Mouse (Mus musculus) forebrain, embryonic 14.5 days (tissue): ENCODE results near the gene Ccdc30. TPM values are rescaled to one million over a fixed set of nuclear protein-coding genes. Genes with fewer than 3 reads are reported as not detected.

Source experiments
- ATAC-seq: fragments of 200-750 bp; cut with Nextera tagmentation; 2 replicates; pipeline ENCODE4 v1.8.0; 2017; ENCODE audit warnings: mild to moderate bottlenecking, moderate library complexity
- DNase-seq: peaks from one replicate; pipeline ENCODE4 v3.0.0-alpha.2; 2015; ENCODE audit warnings: low spot score
- H3K27ac ChIP-seq: fragments of 300-500 bp; sonication (generic); 2 replicates; pipeline ENCODE4 v1.5.1; 2014; ENCODE audit warnings: low read depth, mild to moderate bottlenecking, control low read depth, low read length, moderate library complexity
- H3K27me3 ChIP-seq: fragments of 300-500 bp; sonication (generic); replicated peaks from 2 replicates; pipeline ENCODE4 v1.6.1; 2014; ENCODE audit warnings: low read length, control low read depth, mixed read lengths; ENCODE audit not compliant: control insufficient read depth, insufficient read depth
- H3K36me3 ChIP-seq: fragments of 300-500 bp; sonication (generic); 2 replicates; pipeline ENCODE4 v1.6.1; 2014; ENCODE audit warnings: low read length, control low read depth; ENCODE audit not compliant: control insufficient read depth, insufficient read depth
- H3K4me1 ChIP-seq: fragments of 300-500 bp; sonication (generic); 2 replicates; pipeline ENCODE4 v1.6.1; 2014; ENCODE audit warnings: antibody characterized with exemption, low read length, control low read depth; ENCODE audit not compliant: control insufficient read depth, insufficient read depth
- H3K4me2 ChIP-seq: fragments of 300-500 bp; sonication (generic); 2 replicates; pipeline ENCODE4 v1.6.1; 2014; ENCODE audit warnings: mild to moderate bottlenecking, control low read depth, low read length
- H3K4me3 ChIP-seq: fragments of 300-500 bp; sonication (generic); 2 replicates; pipeline ENCODE4 v1.5.1; 2014; ENCODE audit warnings: low read depth, low read length, control low read depth
- H3K9ac ChIP-seq: fragments of 300-500 bp; sonication (generic); 2 replicates; pipeline ENCODE4 v1.6.1; 2014; ENCODE audit warnings: mild to moderate bottlenecking, low read length, control low read depth, moderate library complexity
- H3K9me3 ChIP-seq: fragments of 300-500 bp; sonication (generic); replicated peaks from 2 replicates; pipeline ENCODE4 v1.6.1; 2016; ENCODE audit warnings: low read length, control low read depth, mixed read lengths; ENCODE audit not compliant: control insufficient read depth
- WGBS: fragments of 180-500 bp; shearing (Covaris S2); extraction: QIAGEN DNeasy Blood & Tissue Kit; methylation state at CpG from one replicate; pipeline ENCODE4 v1.1.7; 2014; 5-methylcytosine and 5-hydroxymethylcytosine counted together
- polyA plus RNA-seq: library from polyadenylated mRNA; unstranded; fragments of >200 nt; fragmentation: Nextera tagmentation; extraction: Ambion mirVana; gene quantifications from 2 replicates; pipeline ENCODE4 v1.2.1, GENCODE M21; 2014

Gene Ccdc30
- polyA plus RNA-seq, 1 experiment from 2014 or later = 14.0 TPM

DNA sequence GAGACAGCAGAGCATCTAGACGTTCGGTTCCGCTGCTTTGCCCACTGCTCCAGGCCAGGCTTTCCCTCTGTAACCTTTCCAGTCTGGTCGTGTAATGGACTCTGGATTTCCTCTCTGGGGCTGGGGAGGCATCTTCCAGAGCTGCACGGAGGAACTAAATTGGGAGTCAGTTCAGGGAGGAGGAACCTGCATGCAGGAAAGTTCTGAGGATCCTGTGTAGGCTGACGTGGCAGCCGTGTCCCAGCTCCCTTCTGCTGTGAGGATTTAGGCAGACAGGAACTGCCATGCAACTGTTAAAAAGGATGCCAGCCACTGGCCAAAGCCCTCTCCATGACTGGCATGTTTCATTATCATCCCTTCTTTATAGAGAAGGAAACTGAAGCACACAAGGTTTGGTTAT lies 35.1 kb upstream of the Ccdc30 start:
- WGBS = 69% methylated on average over 7 of the region's 7 CpGs
- Histone ChIP-seq H3K4me2 (no peak overlapping the region), H3K4me1 (peaks cover 3% of the 10 kb centered on the region; the same call in 1 of the 2 replicates), H3K27me3 (no peaks in the 10 kb centered on the region), H3K4me3 (no peak overlapping the region), H3K9me3 (no peaks in the 10 kb centered on the region), H3K9ac (no peak overlapping the region), H3K27ac (no peak overlapping the region), H3K36me3 (no peaks in the 10 kb centered on the region)
- DNase-seq (no peak), ATAC-seq (no peak)

- 83% methylated on average over 3 of the region's 3 CpGs for WGBS
- ATAC-seq = no peak
Observed at GRCm38 (mm10) chr4:119447786-119448185, 32.5 kb upstream of the Ccdc30 start.

GRCm38 (mm10) chr4:119447261-119447660 lies 31.9 kb upstream of the Ccdc30 start:
- Histone ChIP-seq H3K4me3 (no peak overlapping the region), H3K4me2 (no peak overlapping the region), H3K4me1 (no peaks in the 10 kb centered on the region), H3K9me3 (no peaks in the 10 kb centered on the region), H3K27ac (no peak overlapping the region), H3K36me3 (no peaks in the 10 kb centered on the region), H3K9ac (no peak overlapping the region), H3K27me3 (no peaks in the 10 kb centered on the region)
- DNase-seq (no peak), ATAC-seq (no peak)
- WGBS = 90% methylated on average over 6 of the region's 6 CpGs

More at GRCm38 (mm10) chr4:119447786-119448185, 32.5 kb upstream of the Ccdc30 start:
- H3K4me2 ChIP-seq = no peak overlapping the region
- no peak overlapping the region for H3K9ac ChIP-seq
- no peaks in the 10 kb centered on the region for H3K36me3 ChIP-seq
- no peak overlapping the region for H3K27ac ChIP-seq
- H3K27me3 ChIP-seq = no peaks in the 10 kb centered on the region
- H3K4me1 ChIP-seq = no peaks in the 10 kb centered on the region
- DNase-seq = no peak
- H3K4me3 ChIP-seq = no peak overlapping the region
- no peaks in the 10 kb centered on the region for H3K9me3 ChIP-seq

DNA sequence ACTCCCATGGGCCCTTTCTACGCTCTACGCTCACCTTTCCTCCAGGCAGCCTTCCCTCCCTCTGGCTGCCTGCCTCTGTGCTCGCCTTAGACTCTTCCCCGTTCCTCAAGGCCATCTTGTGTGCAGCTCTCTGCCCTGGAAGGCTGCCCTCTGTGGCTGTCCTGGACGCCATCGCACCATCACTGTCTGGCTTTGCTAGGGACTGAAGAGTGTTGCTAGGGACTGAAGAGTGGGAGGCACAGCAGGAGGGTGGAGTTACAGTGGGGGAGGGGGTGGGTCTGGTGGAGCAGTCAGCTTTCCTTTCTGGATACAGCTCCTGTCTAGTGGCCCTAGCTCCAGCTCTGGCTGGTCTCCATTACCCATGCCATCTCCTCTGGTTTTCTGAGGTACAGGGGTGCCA lies 27.2 kb upstream of the Ccdc30 start:
- Histone ChIP-seq H3K36me3 (no peaks in the 10 kb centered on the region), H3K9ac (no peak overlapping the region), H3K4me1 (no peaks in the 10 kb centered on the region), H3K27me3 (no peaks in the 10 kb centered on the region), H3K4me3 (no peak overlapping the region), H3K27ac (no peak overlapping the region), H3K4me2 (no peak overlapping the region), H3K9me3 (no peaks in the 10 kb centered on the region)
- DNase-seq = no peak
- 44% methylated on average over 6 of the region's 6 CpGs for WGBS
- ATAC-seq = no peak

DNA sequence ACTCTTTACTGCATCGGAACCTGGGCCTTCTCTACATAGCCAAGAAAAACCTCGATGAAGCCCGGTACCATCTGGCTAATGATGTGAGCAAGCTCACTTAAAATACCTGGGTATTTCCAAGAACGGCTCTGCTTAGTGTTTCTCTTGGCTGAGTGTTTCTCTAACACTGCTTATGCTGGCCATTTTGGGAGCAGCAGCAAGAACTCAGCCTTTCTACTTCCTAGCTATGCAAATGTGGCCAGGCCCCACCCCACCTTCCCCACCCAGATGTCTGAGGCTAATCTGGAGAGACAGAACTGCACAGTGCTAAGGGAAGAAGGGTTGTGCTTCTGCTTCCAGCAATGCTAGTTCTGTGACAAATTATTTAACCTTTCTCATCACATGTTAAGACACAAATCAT lies 26.5 kb upstream of the Ccdc30 start:
- H3K27me3 ChIP-seq = no peaks in the 10 kb centered on the region
- H3K4me1 ChIP-seq = no peaks in the 10 kb centered on the region
- no peak overlapping the region for H3K9ac ChIP-seq
- DNase-seq = no peak
- no peak for ATAC-seq
- no peak overlapping the region for H3K4me3 ChIP-seq
- no peak overlapping the region for H3K4me2 ChIP-seq
- WGBS = 93% methylated on average over 4 of the region's 4 CpGs
- no peaks in the 10 kb centered on the region for H3K36me3 ChIP-seq
- no peak overlapping the region for H3K27ac ChIP-seq
- H3K9me3 ChIP-seq = no peaks in the 10 kb centered on the region

DNA sequence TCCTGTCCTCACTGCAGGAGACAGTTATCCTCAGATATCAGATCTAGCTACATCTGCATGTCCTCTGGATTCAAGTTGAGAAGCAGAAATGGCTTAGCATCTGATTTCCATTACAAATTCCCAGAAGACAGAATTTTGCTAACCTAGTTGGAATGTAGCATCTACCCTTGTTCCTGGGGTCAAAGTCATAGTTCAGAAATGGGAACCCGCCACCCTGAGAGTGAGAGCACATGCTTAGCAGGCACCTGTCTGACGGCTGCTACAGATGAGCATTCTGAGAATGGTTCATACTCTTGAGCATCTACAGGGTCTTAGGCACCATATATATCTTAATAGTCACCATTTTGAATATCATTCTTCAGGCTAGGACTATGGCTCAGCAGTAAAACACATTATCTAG lies 22.6 kb upstream of the Ccdc30 start:
- no peak overlapping the region for H3K4me3 ChIP-seq
- no peaks in the 10 kb centered on the region for H3K4me1 ChIP-seq
- no peak overlapping the region for H3K9ac ChIP-seq
- no peak overlapping the region for H3K4me2 ChIP-seq
- WGBS = 93% methylated on average over 2 of the region's 2 CpGs
- H3K27me3 ChIP-seq = no peaks in the 10 kb centered on the region
- DNase-seq = no peak
- H3K9me3 ChIP-seq = 0 out of 2 replicates have a peak, but pooled peaks cover 6% of the 10 kb centered on the region
- H3K27ac ChIP-seq = no peak overlapping the region
- no peaks in the 10 kb centered on the region for H3K36me3 ChIP-seq
- no peak for ATAC-seq

DNA sequence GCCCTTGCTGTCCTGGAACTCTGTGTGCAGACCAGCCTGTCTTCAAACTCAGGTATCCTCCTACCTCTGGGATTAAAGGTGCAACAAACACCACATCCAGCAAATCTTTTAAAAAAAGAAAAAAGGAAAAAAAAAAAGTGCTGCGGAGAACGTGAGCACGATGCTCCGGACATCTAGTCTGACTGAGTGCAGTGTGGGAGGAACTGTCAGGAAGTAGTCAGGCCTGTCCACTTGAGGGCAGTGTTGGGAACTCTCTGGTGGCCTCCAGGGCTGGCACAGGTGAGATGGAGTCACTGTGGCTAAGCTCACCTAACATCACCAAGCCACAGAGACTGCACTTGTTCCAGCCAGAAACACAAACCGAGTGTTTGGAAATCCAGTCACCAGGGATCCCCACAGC lies 15.4 kb upstream of the Ccdc30 start:
- Histone ChIP-seq H3K4me3 (no peak overlapping the region), H3K27ac (no peak overlapping the region), H3K4me1 (no peaks in the 10 kb centered on the region), H3K9ac (no peak overlapping the region), H3K36me3 (no peaks in the 10 kb centered on the region), H3K27me3 (no peaks in the 10 kb centered on the region), H3K9me3 (0 out of 2 replicates have a peak, but pooled peaks cover 4% of the 10 kb centered on the region), H3K4me2 (no peak overlapping the region)
- DNase-seq (peak; percentile 44), ATAC-seq (no peak)
- 31% methylated on average over 5 of the region's 5 CpGs for WGBS

DNA sequence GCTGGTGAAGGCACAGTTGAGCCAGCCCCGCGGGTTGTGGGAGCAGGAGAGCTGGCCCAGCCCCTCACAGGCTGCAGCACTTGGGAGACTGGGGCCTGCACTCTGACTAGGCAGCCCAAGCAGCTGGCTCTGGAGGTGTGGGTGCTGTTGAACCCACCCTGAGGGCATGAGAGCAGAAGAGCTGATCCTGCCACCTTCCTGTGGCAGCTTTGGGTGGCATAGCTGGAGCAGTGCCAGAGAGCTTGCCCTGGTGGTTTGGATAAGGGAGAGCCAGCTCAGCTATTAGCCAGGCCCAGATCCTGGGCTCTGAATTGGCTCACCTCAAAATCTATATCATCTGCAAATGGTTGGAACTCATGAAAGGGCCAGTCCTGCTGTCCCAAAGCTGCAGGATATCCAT lies 12.4 kb upstream of the Ccdc30 start:
- H3K4me3 ChIP-seq = no peak overlapping the region
- ATAC-seq = no peak
- WGBS = 44% methylated on average over 2 of the region's 2 CpGs
- no peak overlapping the region for H3K27ac ChIP-seq
- no peak overlapping the region for H3K4me2 ChIP-seq
- H3K27me3 ChIP-seq = no peaks in the 10 kb centered on the region
- peaks cover 4% of the 10 kb centered on the region; the same call in 1 of the 2 replicates for H3K4me1 ChIP-seq
- H3K36me3 ChIP-seq = no peaks in the 10 kb centered on the region
- no peak overlapping the region for H3K9ac ChIP-seq
- H3K9me3 ChIP-seq = no peaks in the 10 kb centered on the region
- no peak for DNase-seq

- ATAC-seq (no peak), DNase-seq (no peak)
- Histone ChIP-seq H3K27me3 (no peaks in the 10 kb centered on the region), H3K27ac (no peak overlapping the region), H3K9me3 (no peaks in the 10 kb centered on the region), H3K4me3 (no peak overlapping the region), H3K4me2 (no peak overlapping the region), H3K4me1 (peaks cover 11% of the 10 kb centered on the region; the same call in 1 of the 2 replicates), H3K36me3 (no peaks in the 10 kb centered on the region), H3K9ac (no peak overlapping the region)
- WGBS = 78% methylated on average over 2 of the region's 2 CpGs
Observed at GRCm38 (mm10) chr4:119425601-119426000, 10.3 kb upstream of the Ccdc30 start.
